Mouse (Mus musculus): ENCODE results near the gene Zmiz2.

DNA sequence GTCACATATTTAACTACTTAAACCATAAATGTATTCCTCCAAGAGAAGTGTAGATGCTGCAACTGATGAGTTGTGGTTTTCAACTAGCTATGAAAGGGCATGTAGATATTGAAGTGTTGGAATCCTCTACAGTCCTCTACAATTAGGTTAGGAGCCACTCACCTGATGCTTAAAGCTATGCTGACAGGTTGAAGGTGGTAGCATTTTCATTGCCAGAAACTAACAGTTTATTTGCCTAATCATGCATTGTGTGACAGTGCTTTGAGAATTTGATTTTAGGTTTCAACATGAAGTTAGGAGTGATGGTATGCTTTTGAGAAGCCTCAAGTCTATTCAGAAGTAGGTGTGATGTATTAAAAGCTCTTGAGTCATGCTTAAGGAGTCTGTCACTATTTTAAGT, 28.6 kb downstream of the Zmiz2 start:
- TF ChIP-seq CTCF (conservative IDR thresholded peaks at IDR 0.05; ENCODE audit: low read length) (no peak), POU5F1 (IDR thresholded peaks at IDR 0.05; ENCODE audit: borderline replicate concordance, low read length) (no peak), NANOG (IDR thresholded peaks at IDR 0.05; ENCODE audit: borderline replicate concordance, low read length) (no peak)

All from E14TG2a.4 (cell line).